Mouse (Mus musculus): ENCODE results near the gene Tmem178b.

DNA sequence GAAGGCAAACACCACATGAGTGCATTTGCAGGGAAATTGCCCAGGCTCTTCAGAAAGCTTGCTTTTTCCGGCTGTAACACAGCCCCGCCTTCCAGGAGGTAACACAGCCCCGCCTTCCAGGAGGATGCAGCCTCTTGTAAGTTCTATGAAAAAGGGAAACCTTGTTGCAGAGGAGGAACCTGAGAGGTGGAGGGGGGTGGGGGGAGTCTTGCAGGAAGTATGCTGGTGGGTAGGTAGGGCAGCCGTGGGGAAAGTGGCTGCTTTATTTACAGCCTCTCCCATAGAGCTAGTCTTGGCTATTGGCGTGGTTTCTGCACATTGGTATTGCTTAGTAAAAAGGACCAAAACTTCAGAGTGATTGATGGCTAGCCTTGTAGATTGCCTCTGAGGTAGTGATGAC is 140.3 kb downstream of the Tmem178b start:
- TF ChIP-seq CTCF (IDR thresholded peaks at IDR 0.05; ENCODE audit: extremely low read depth, insufficient read length, insufficient replicate concordance, low read depth, low read length) (no peak), POLR2A (IDR thresholded peaks at IDR 0.05; ENCODE audit: low read depth, low read length) (no peak)

All from small intestine, adult 2 months (tissue).